Mouse (Mus musculus): ENCODE results near the gene Cit. TPM values are rescaled to one million over a fixed set of nuclear protein-coding genes. Genes with fewer than 3 reads are reported as not detected.

Cit gene
- polyA plus RNA-seq, 1 experiment from 2014 or later: 30.7 TPM

- Histone ChIP-seq H3K9me3 (ENCODE audit: control insufficient read depth, low read length) (no peaks in the 10 kb centered on the region), H3K9ac (ENCODE audit: low read length) (no peak overlapping the region), H3K36me3 (ENCODE audit: control insufficient read depth, insufficient read depth, low read length) (peaks cover 8% of the 10 kb centered on the region; the same call in 1 of the 2 replicates), H3K27me3 (ENCODE audit: control insufficient read depth, insufficient read depth, low read length) (no peaks in the 10 kb centered on the region), H3K4me2 (no peak overlapping the region), H3K4me3 (ENCODE audit: low read depth, low read length) (no peak overlapping the region), H3K4me1 (ENCODE audit: control insufficient read depth, insufficient read depth, low read length) (no peaks in the 10 kb centered on the region), H3K27ac (ENCODE audit: low read depth, low read length) (no peak overlapping the region)
- WGBS: 73% methylated on average over 13 of the region's 13 CpGs
- DNase-seq (ENCODE audit: low spot score, missing footprints) (no peak), ATAC-seq (ENCODE audit: low FRiP score) (no peak)
These were observed 152.3 kb downstream of the Cit start for GRCm38 (mm10) chr5:115997376-115997775.

DNA sequence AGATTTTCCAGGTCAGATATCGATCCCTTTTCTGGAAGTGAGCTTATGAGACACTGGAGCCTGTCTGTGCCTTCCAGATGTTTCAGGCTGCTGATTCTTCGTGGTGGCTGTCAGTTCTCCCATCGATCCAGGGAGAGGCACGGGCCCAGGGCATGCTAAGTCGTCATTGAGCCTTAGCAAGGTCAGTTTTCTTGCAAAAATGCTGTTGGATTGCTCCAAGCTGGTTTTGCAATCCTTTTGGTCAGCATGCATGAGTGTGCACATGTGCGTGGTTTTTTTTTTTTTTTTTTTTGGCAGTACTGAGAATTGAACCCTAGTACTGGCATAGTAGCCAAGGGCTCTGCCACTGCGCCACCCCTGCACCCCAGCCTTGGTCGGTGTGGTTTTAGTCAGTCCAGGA is 158.1 kb downstream of the Cit start:
- peaks cover 2% of the 10 kb centered on the region for H3K36me3 ChIP-seq (ENCODE audit: control insufficient read depth, insufficient read depth, low read length)
- no peaks in the 10 kb centered on the region for H3K27me3 ChIP-seq (ENCODE audit: control insufficient read depth, insufficient read depth, low read length)
- no peak overlapping the region for H3K9ac ChIP-seq (ENCODE audit: low read length)
- no peaks in the 10 kb centered on the region for H3K4me1 ChIP-seq (ENCODE audit: control insufficient read depth, insufficient read depth, low read length)
- ATAC-seq (ENCODE audit: low FRiP score) (no peak), DNase-seq (ENCODE audit: low spot score, missing footprints) (no peak)
- no peak overlapping the region for H3K27ac ChIP-seq (ENCODE audit: low read depth, low read length)
- H3K4me3 ChIP-seq (ENCODE audit: low read depth, low read length): no peak overlapping the region
- no peaks in the 10 kb centered on the region for H3K9me3 ChIP-seq (ENCODE audit: control insufficient read depth, low read length)
- 88% methylated on average over 8 of the region's 8 CpGs for WGBS
- no peak overlapping the region for H3K4me2 ChIP-seq

DNA sequence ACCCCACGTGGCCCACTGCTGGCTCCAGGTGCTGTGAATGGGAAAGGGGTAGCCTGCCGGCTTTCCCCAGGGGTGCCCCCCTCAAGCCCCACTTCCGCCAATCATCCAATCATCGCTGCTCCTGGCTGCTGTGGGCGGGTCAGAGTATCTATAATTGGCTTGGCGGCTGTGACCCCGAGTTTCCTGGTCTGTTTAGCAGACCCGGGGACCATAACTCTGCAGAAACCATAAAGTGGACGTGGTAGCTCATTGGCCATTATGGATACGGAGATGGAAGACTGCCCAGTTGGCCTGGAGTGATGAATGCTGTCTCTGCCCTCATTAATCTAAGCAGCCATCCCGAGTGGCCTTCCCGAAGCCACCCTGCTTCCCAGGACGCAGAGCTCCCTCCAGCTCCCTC is 158.7 kb downstream of the Cit start:
- no peaks in the 10 kb centered on the region for H3K9me3 ChIP-seq (ENCODE audit: control insufficient read depth, low read length)
- no peaks in the 10 kb centered on the region for H3K4me1 ChIP-seq (ENCODE audit: control insufficient read depth, insufficient read depth, low read length)
- H3K27ac ChIP-seq (ENCODE audit: low read depth, low read length): no peak overlapping the region
- H3K27me3 ChIP-seq (ENCODE audit: control insufficient read depth, insufficient read depth, low read length): no peaks in the 10 kb centered on the region
- 38% methylated on average over 13 of the region's 13 CpGs for WGBS
- H3K4me3 ChIP-seq (ENCODE audit: low read depth, low read length): no peak overlapping the region
- peaks cover 2% of the 10 kb centered on the region for H3K36me3 ChIP-seq (ENCODE audit: control insufficient read depth, insufficient read depth, low read length)
- no peak overlapping the region for H3K9ac ChIP-seq (ENCODE audit: low read length)
- ATAC-seq (ENCODE audit: low FRiP score) (no peak), DNase-seq (ENCODE audit: low spot score, missing footprints) (no peak)
- H3K4me2 ChIP-seq: no peak overlapping the region

DNA sequence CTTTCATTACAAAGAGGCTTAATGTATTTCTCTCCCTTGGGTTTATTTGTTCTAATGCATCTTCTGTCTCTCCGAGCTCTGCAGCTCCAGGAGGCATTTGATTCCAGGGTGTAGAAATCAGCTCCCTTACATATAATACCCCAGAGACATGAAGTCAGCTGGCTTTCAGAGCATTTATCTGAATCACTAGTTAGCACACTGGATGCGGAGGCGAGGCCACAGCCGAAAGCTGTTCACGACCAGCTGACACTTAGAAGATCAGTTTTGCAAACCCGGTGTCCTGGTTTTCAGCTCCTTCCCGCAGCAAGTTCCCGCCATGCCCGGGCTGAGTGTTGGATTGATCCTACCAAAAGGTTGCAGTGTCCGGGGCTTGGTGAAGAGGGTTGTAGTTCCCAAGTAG is 159.2 kb downstream of the Cit start:
- DNase-seq (ENCODE audit: low spot score, missing footprints) (no peak), ATAC-seq (ENCODE audit: low FRiP score) (no peak)
- Histone ChIP-seq H3K27ac (ENCODE audit: low read depth, low read length) (no peak overlapping the region), H3K4me2 (no peak overlapping the region), H3K36me3 (ENCODE audit: control insufficient read depth, insufficient read depth, low read length) (peaks cover 2% of the 10 kb centered on the region), H3K4me1 (ENCODE audit: control insufficient read depth, insufficient read depth, low read length) (no peaks in the 10 kb centered on the region), H3K9me3 (ENCODE audit: control insufficient read depth, low read length) (no peaks in the 10 kb centered on the region), H3K27me3 (ENCODE audit: control insufficient read depth, insufficient read depth, low read length) (no peaks in the 10 kb centered on the region), H3K9ac (ENCODE audit: low read length) (no peak overlapping the region), H3K4me3 (ENCODE audit: low read depth, low read length) (no peak overlapping the region)
- 87% methylated on average over 10 of the region's 10 CpGs for WGBS

GRCm38 (mm10) chr5:116006324-116007099 is 161.4 kb downstream of the Cit start:
- no peaks in the 10 kb centered on the region for H3K9me3 ChIP-seq (ENCODE audit: control insufficient read depth, low read length)
- H3K4me3 ChIP-seq (ENCODE audit: low read depth, low read length): no peak overlapping the region
- no peak overlapping the region for H3K9ac ChIP-seq (ENCODE audit: low read length)
- DNase-seq (ENCODE audit: low spot score, missing footprints): no peak
- no peaks in the 10 kb centered on the region for H3K4me1 ChIP-seq (ENCODE audit: control insufficient read depth, insufficient read depth, low read length)
- H3K36me3 ChIP-seq (ENCODE audit: control insufficient read depth, insufficient read depth, low read length): peaks cover 2% of the 10 kb centered on the region
- H3K27ac ChIP-seq (ENCODE audit: low read depth, low read length): no peak overlapping the region
- no peaks in the 10 kb centered on the region for H3K27me3 ChIP-seq (ENCODE audit: control insufficient read depth, insufficient read depth, low read length)
- H3K4me2 ChIP-seq: no peak overlapping the region
- ATAC-seq (ENCODE audit: low FRiP score): no peak
- WGBS: 57% methylated on average over 22 of the region's 22 CpGs

DNA sequence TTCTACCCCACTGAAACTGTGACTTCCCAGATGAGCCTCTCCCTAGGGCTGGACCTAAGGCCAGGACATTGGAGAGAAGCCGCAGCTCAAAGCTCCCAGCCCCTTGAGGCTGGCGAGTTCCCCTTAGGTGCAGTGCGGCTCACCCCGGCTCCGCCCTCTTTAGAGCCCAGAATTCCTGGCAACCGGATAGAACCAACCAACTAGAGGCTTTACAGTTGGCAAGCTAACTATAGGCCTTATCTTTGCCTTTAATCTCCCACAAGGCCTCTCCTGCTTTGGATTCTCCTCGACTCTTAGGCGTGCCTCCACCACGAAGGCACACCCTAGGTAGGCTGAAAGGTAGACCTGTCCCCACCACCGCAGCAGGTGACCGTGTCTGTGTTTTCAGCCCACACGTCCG is 162.6 kb downstream of the Cit start:
- Histone ChIP-seq H3K9me3 (ENCODE audit: control insufficient read depth, low read length) (no peaks in the 10 kb centered on the region), H3K9ac (ENCODE audit: low read length) (no peak overlapping the region), H3K36me3 (ENCODE audit: control insufficient read depth, insufficient read depth, low read length) (peaks cover 2% of the 10 kb centered on the region), H3K4me2 (no peak overlapping the region), H3K27me3 (ENCODE audit: control insufficient read depth, insufficient read depth, low read length) (no peaks in the 10 kb centered on the region), H3K4me3 (ENCODE audit: low read depth, low read length) (no peak overlapping the region), H3K27ac (ENCODE audit: low read depth, low read length) (no peak overlapping the region), H3K4me1 (ENCODE audit: control insufficient read depth, insufficient read depth, low read length) (no peaks in the 10 kb centered on the region)
- ATAC-seq (ENCODE audit: low FRiP score) (no peak), DNase-seq (ENCODE audit: low spot score, missing footprints) (no peak)
- WGBS: 89% methylated on average over 13 of the region's 13 CpGs

GRCm38 (mm10) chr5:116009091-116009851 is 164.2 kb downstream of the Cit start:
- ATAC-seq (ENCODE audit: low FRiP score) (no peak), DNase-seq (ENCODE audit: low spot score, missing footprints) (no peak)
- no peak overlapping the region for H3K4me3 ChIP-seq (ENCODE audit: low read depth, low read length)
- H3K36me3 ChIP-seq (ENCODE audit: control insufficient read depth, insufficient read depth, low read length): peaks cover 13% of the 10 kb centered on the region
- no peaks in the 10 kb centered on the region for H3K4me1 ChIP-seq (ENCODE audit: control insufficient read depth, insufficient read depth, low read length)
- 76% methylated on average over 15 of the region's 15 CpGs for WGBS
- H3K4me2 ChIP-seq: no peak overlapping the region
- H3K9me3 ChIP-seq (ENCODE audit: control insufficient read depth, low read length): no peaks in the 10 kb centered on the region
- no peak overlapping the region for H3K27ac ChIP-seq (ENCODE audit: low read depth, low read length)
- no peak overlapping the region for H3K9ac ChIP-seq (ENCODE audit: low read length)
- no peaks in the 10 kb centered on the region for H3K27me3 ChIP-seq (ENCODE audit: control insufficient read depth, insufficient read depth, low read length)

DNA sequence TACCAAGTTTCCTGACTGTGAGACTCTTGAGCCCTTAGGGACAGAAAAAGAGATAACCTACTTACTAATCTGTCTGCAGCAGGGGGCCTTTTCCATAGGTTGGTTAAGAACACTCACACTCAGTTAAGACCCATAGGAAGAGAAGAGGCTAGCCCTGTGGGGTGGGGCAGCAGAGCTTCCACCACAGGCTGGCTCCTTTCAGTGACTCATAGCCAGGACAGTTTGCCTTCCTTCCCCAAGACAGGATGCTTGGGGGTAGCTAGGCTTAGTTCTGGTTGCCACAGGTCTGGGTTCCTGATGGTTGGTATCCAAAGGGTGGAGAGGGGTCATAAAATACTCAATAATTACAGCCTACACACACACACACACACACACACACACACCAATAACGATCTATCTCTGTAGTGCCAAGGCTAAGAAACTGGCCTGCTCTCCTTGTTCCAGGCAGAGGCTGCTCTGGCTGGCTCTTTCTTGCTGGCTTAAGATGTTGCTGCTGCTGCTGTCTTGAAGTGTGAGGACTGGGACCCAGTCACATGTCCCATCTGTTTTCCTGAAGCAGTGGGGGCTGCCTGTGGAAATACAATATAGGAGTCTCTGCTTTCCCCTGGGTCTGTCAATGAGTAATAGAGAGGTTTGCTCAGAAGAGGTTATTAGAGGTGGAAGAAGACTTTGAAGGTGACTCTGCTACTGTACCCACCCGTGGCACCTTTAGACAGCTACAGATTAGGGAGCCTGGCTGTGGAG is 165.0 kb downstream of the Cit start:
- H3K27me3 ChIP-seq (ENCODE audit: control insufficient read depth, insufficient read depth, low read length): no peaks in the 10 kb centered on the region
- no peak overlapping the region for H3K27ac ChIP-seq (ENCODE audit: low read depth, low read length)
- WGBS: 82% methylated on average over 2 of the region's 2 CpGs
- H3K9ac ChIP-seq (ENCODE audit: low read length): no peak overlapping the region
- ATAC-seq (ENCODE audit: low FRiP score): no peak
- H3K36me3 ChIP-seq (ENCODE audit: control insufficient read depth, insufficient read depth, low read length): peaks cover 19% of the 10 kb centered on the region
- no peak overlapping the region for H3K4me3 ChIP-seq (ENCODE audit: low read depth, low read length)
- H3K9me3 ChIP-seq (ENCODE audit: control insufficient read depth, low read length): no peaks in the 10 kb centered on the region
- no peaks in the 10 kb centered on the region for H3K4me1 ChIP-seq (ENCODE audit: control insufficient read depth, insufficient read depth, low read length)
- no peak for DNase-seq (ENCODE audit: low spot score, missing footprints)
- no peak overlapping the region for H3K4me2 ChIP-seq

- Histone ChIP-seq H3K4me3 (ENCODE audit: low read depth, low read length) (no peak overlapping the region), H3K36me3 (ENCODE audit: control insufficient read depth, insufficient read depth, low read length) (peaks cover 28% of the 10 kb centered on the region), H3K4me1 (ENCODE audit: control insufficient read depth, insufficient read depth, low read length) (no peaks in the 10 kb centered on the region), H3K27me3 (ENCODE audit: control insufficient read depth, insufficient read depth, low read length) (no peaks in the 10 kb centered on the region), H3K9me3 (ENCODE audit: control insufficient read depth, low read length) (no peaks in the 10 kb centered on the region), H3K9ac (ENCODE audit: low read length) (no peak overlapping the region), H3K4me2 (no peak overlapping the region), H3K27ac (ENCODE audit: low read depth, low read length) (no peak overlapping the region)
- DNase-seq (ENCODE audit: low spot score, missing footprints) (no peak), ATAC-seq (ENCODE audit: low FRiP score) (no peak)
- 91% methylated on average over 7 of the region's 7 CpGs for WGBS
These were observed 166.6 kb downstream of the Cit start for GRCm38 (mm10) chr5:116011700-116012099.
